Mouse (Mus musculus) left cerebral cortex, postnatal 14 days (tissue): Measurements from ENCODE around the gene Apoa5. TPM values are rescaled to one million over a fixed set of nuclear protein-coding genes. Genes with fewer than 3 reads are reported as not detected.

Source experiments
- total RNA-seq, 2 experiments: library from RNA; stranded (reverse); gene quantifications; 2 replicates each; pipeline ENCODE4 v1.2.3; 2021

Gene Apoa5
- total RNA-seq, 2 experiments from 2014 or later = not detected

Other genes starting within 250 kb of the Apoa5 start
- under 1 TPM in 1 of 2 experiments, not detected in 1; 0.57 TPM for gene Apoa1, start 40.1 kb upstream of the Apoa5 start, total RNA-seq
- under 1 TPM in 1 of 2 experiments, not detected in 1; 0.92 TPM for gene Apoc3, start 33.0 kb upstream of the Apoa5 start, total RNA-seq
- not detected for gene Apoa4, start 27.9 kb upstream of the Apoa5 start, total RNA-seq
- gene Zpr1, start 4.4 kb downstream of the Apoa5 start, total RNA-seq = 10 to 100 TPM; 35.6 to 39.4 TPM
- gene Bud13, start 14.4 kb downstream of the Apoa5 start, total RNA-seq = 10 to 100 TPM in 1 of 2 experiments, 1 to 10 TPM in 1; 9.4 to 11.3 TPM
- gene 4931429L15Rik, start 51.4 kb downstream of the Apoa5 start, total RNA-seq = not detected